8 mouse cellular contexts compared by ENCODE assay signal in genomic region chr11:49608938-49609867, GRCm38 (mm10). TPM values are rescaled to one million over a fixed set of nuclear protein-coding genes. Genes with fewer than 3 reads are reported as not detected.
A peak's percentile ranks its signal among the peaks of the same experiment; 100 is the strongest.
DNase-seq lines count a peak whose midpoint lies in the region; ATAC-seq and TF ChIP-seq lines count a peak whose summit lies in the region.
"Not testable (repeated sequence)": the region's sequence is repeated elsewhere in the genome, so short reads cannot be mapped to it uniquely, and the experiment has no call there.

Gene Flt4, plus strand, starts transcription at chr11:49609263.

- H3K9ac ChIP-seq in hindbrain, embryonic 11.5 days (ENCODE audit: low read depth, low read length); midbrain, embryonic 15.5 days: not testable (repeated sequence)

- TF ChIP-seq CTCF in testis, adult 2 months (IDR thresholded peaks at IDR 0.05; ENCODE audit: control insufficient read depth, insufficient read depth, insufficient replicate concordance, low read depth, low read length), result not testable (repeated sequence)

- 9% methylated on average over 32 of the region's 61 CpGs for WGBS in hindbrain, embryonic 11.5 days
- 4% methylated on average over 50 of the region's 61 CpGs for WGBS in midbrain, embryonic 15.5 days

- DNase-seq in R1 (ENCODE audit: low read depth, low spot score), result peak; percentile 35
- peak; percentile 48 for DNase-seq in embryo, embryonic 9.5 days (ENCODE audit: extremely low spot score)
- peak; percentile 98 for DNase-seq in heart, adult 11 months
- peak; percentile 33 for DNase-seq in hindbrain, embryonic 11.5 days (ENCODE audit: low spot score)
- peak; percentile 65 for DNase-seq in kidney, postnatal 14 days
- DNase-seq in lung, adult 18-20 months, result peak; percentile 13 to 36

- peak; percentile 79 for ATAC-seq in hindbrain, embryonic 11.5 days (ENCODE audit: low FRiP score)
- peak; percentile 74 for ATAC-seq in midbrain, embryonic 15.5 days (replicated peaks)

- peaks cover 24% of the 10 kb centered on the region for H3K27me3 ChIP-seq in hindbrain, embryonic 11.5 days (ENCODE audit: control insufficient read depth, insufficient read depth, low read length)
- peaks cover 26% of the 10 kb centered on the region for H3K27me3 ChIP-seq in midbrain, embryonic 15.5 days (replicated peaks)
- not testable (repeated sequence) for H3K27me3 ChIP-seq in testis, adult 2 months (ENCODE audit: control insufficient read depth, insufficient read depth, low read length)

- peak within 1 kb of the TSS; percentile 37 for H3K4me3 ChIP-seq in hindbrain, embryonic 11.5 days (ENCODE audit: low read depth, low read length)
- H3K4me3 ChIP-seq in midbrain, embryonic 15.5 days, result peak within 1 kb of the TSS; percentile 43
- peak within 1 kb of the TSS; percentile 43 for H3K4me3 ChIP-seq in testis, adult 2 months (ENCODE audit: control insufficient read depth, low read depth, low read length)

- H3K4me1 ChIP-seq in hindbrain, embryonic 11.5 days (replicated peaks; ENCODE audit: control insufficient read depth, insufficient read depth, low read length); testis, adult 2 months (ENCODE audit: control insufficient read depth, insufficient read depth, low read length): not testable (repeated sequence)
- H3K4me1 ChIP-seq in midbrain, embryonic 15.5 days, result peaks cover 11% of the 10 kb centered on the region

- H3K36me3 ChIP-seq in hindbrain, embryonic 11.5 days (ENCODE audit: control insufficient read depth, insufficient read depth, low read length); midbrain, embryonic 15.5 days (replicated peaks); testis, adult 2 months (ENCODE audit: control insufficient read depth, insufficient read depth, low read length): not testable (repeated sequence)

- not testable (repeated sequence) for H3K9me3 ChIP-seq in hindbrain, embryonic 11.5 days (ENCODE audit: control insufficient read depth, low read length); midbrain, embryonic 15.5 days

- not testable (repeated sequence) for TF ChIP-seq POLR2A in testis, adult 2 months (IDR thresholded peaks at IDR 0.05; ENCODE audit: control insufficient read depth, low read depth, low read length)

- not testable (repeated sequence) for H3K27ac ChIP-seq in hindbrain, embryonic 11.5 days (ENCODE audit: low read depth, low read length); midbrain, embryonic 15.5 days; testis, adult 2 months (ENCODE audit: control insufficient read depth, insufficient read depth, low read depth, low read length)

- H3K4me2 ChIP-seq in hindbrain, embryonic 11.5 days (replicated peaks; ENCODE audit: low read depth, low read length), result peak within 1 kb of the TSS; percentile 49
- H3K4me2 ChIP-seq in midbrain, embryonic 15.5 days, result peak within 1 kb of the TSS; percentile 81

RNA-seq across cellular contexts. Expression of gene Flt4, which starts in this region (rescaled TPM):
- 3.0 and 3.1 TPM in 2 replicates for polyA plus RNA-seq in hindbrain, embryonic 11.5 days (2014; fragmentation: Nextera tagmentation; extraction: Ambion mirVana)
- 1.9 TPM in 2 replicates for polyA plus RNA-seq in midbrain, embryonic 15.5 days (2015; fragmentation: Nextera tagmentation; extraction: Ambion mirVana)
- 4.5 and 4.9 TPM in 2 replicates for polyA plus RNA-seq in testis, adult 2 months (2012; rRNA removed)

Comparison
In these comparisons a context has a peak if more than half of its experiments do, and no peak if none do; other contexts are left out.
1. DNase-seq: peak in every context shown above with its lines; median percentile 98 in heart, adult 11 months; 65 in kidney, postnatal 14 days; 48 in embryo, embryonic 9.5 days; 35 in R1; 33 in hindbrain, embryonic 11.5 days; 24 in lung, adult 18-20 months.